Mouse (Mus musculus) megakaryocyte, embryonic 14.5 days (primary cell): Measurements from ENCODE around the gene Trim17.

Experiments
- FLI1 ChIP-seq: IDR thresholded peaks from 2 replicates; pipeline ENCODE4 v1.6.1; 2012; ENCODE audit warnings: low read length, inconsistent platforms, mixed read lengths
- GATA1 ChIP-seq: IDR thresholded peaks from 3 replicates; pipeline ENCODE4 v1.6.1; 2012; ENCODE audit warnings: mixed read lengths, low read length, inconsistent platforms, borderline replicate concordance

DNA sequence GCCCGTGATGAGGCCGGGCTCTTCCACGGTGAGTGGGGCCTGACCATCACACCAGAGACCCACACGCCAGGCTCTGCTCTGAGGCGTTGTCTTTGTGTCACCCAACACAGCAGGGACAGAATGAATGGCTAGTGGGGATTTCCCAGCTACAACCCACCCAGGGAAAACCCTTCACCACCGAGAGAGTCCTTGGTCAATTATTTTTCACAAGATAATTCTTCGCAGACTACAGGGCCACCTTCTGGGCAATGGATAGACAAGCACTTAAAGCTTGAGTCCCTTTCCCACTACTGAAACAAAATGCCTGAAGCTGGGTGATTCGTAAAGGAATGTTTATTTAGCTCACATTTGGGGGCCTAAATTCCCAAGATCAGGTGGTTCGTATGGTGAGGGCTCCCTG is 32.1 kb upstream of the Trim17 start:
- TF ChIP-seq GATA1 (no peak), FLI1 (no peak)
